In genomic region chr4:41757321-41757720, GRCm38 (mm10) we compare ENCODE assay signal across 27 mouse cellular contexts. TPM values are rescaled to one million over a fixed set of nuclear protein-coding genes. Genes with fewer than 3 reads are reported as not detected.
DNase-seq lines count a peak whose midpoint lies in the region; ATAC-seq and TF ChIP-seq lines count a peak whose summit lies in the region.
"Had no signal": no experiment of that assay in that cellular context is flagged by ENCODE, and none has a peak within 500 bp of the region (broad histone marks: within the 10 kb centered on the region; RNA-seq: fewer than 3 reads in every experiment).

No protein-coding gene starts in this region.

- WGBS in forebrain, embryonic 11.5 days, result 94% methylated on average over 13 of the region's 13 CpGs
- 92% methylated on average over 13 of the region's 13 CpGs for WGBS in forebrain, postnatal 0 days
- 68% methylated on average over 13 of the region's 13 CpGs for WGBS in kidney, adult 2 months
- WGBS in kidney, embryonic 16.5 days, result 90% methylated on average over 13 of the region's 13 CpGs

- no peak for TF ChIP-seq CTCF in forebrain, postnatal 0 days (IDR thresholded peaks at IDR 0.05; ENCODE audit: low read depth)
- TF ChIP-seq CTCF in kidney, adult 2 months (conservative IDR thresholded peaks at IDR 0.05; ENCODE audit: insufficient read depth, insufficient read length, low read depth, low read length), result no peak

- no peak overlapping the region for H3K4me2 ChIP-seq in forebrain, embryonic 11.5 days (ENCODE audit: low read depth, low read length, severe bottlenecking)
- no peak overlapping the region for H3K4me2 ChIP-seq in forebrain, postnatal 0 days (ENCODE audit: low read depth)
- H3K4me2 ChIP-seq in kidney, embryonic 16.5 days (replicated peaks; ENCODE audit: low read depth, low read length), result no peak overlapping the region

- TF ChIP-seq POLR2A in kidney, adult 2 months (IDR thresholded peaks at IDR 0.05; ENCODE audit: low read depth, low read length), result no peak

- no peak for ATAC-seq in forebrain, embryonic 11.5 days (replicated peaks; ENCODE audit: low FRiP score)
- ATAC-seq in forebrain, postnatal 0 days, result no peak
- ATAC-seq in kidney, embryonic 16.5 days (ENCODE audit: low FRiP score, low TSS enrichment), result no peak
- ATAC-seq: forebrain, embryonic 16.5 days; hindbrain, embryonic 16.5 days had no signal

- peaks cover 11% of the 10 kb centered on the region for H3K4me1 ChIP-seq in forebrain, embryonic 11.5 days (replicated peaks; ENCODE audit: control insufficient read depth, insufficient read depth, low read length)
- 0 out of 2 replicates have a peak, but pooled peaks cover 8% of the 10 kb centered on the region for H3K4me1 ChIP-seq in forebrain, postnatal 0 days (ENCODE audit: insufficient read depth)
- H3K4me1 ChIP-seq in kidney, adult 2 months (ENCODE audit: control insufficient read depth, insufficient read depth, low read length), result peaks cover 28% of the 10 kb centered on the region; the same call in 1 of the 2 replicates
- H3K4me1 ChIP-seq in kidney, embryonic 16.5 days (ENCODE audit: insufficient read depth, low read length), result peaks cover 43% of the 10 kb centered on the region

- no peak overlapping the region for H3K9ac ChIP-seq in forebrain, embryonic 11.5 days (ENCODE audit: low read length)
- H3K9ac ChIP-seq in forebrain, postnatal 0 days, result no peak overlapping the region
- no peak overlapping the region for H3K9ac ChIP-seq in kidney, embryonic 16.5 days (replicated peaks; ENCODE audit: low read length)
- H3K9ac ChIP-seq: liver, embryonic 15.5 days had no signal

- H3K4me3 ChIP-seq in forebrain, embryonic 11.5 days (ENCODE audit: low read depth, low read length), result no peak overlapping the region
- no peak overlapping the region for H3K4me3 ChIP-seq in forebrain, postnatal 0 days (ENCODE audit: low read depth, low read length)
- no peak overlapping the region for H3K4me3 ChIP-seq in kidney, adult 2 months (ENCODE audit: insufficient read depth, low read depth, low read length)
- H3K4me3 ChIP-seq in kidney, embryonic 16.5 days (ENCODE audit: low read length), result no peak overlapping the region
- H3K4me3 ChIP-seq: heart, embryonic 15.5 days had no signal

- DNase-seq in forebrain, embryonic 11.5 days (ENCODE audit: low spot score), result peak; percentile 37
- DNase-seq in forebrain, postnatal 0 days, result no peak
- DNase-seq in kidney, adult 2 months, result peak; percentile 63
- peak; percentile 57 to 58 for DNase-seq in kidney, adult 8-10 months
- DNase-seq in kidney, postnatal 36 days, result peak; percentile 60 to 66
- DNase-seq in gastrocnemius, adult 18-20 months (ENCODE audit: low spot score), result no peak
- DNase-seq: cerebellum, adult 11-12 months; heart, postnatal 4 days; layer of hippocampus, postnatal 36 days; midbrain, embryonic 14.5 days; right cerebral cortex, postnatal 14 days; thymus, postnatal 25 days had no signal

- no peaks in the 10 kb centered on the region for H3K9me3 ChIP-seq in forebrain, embryonic 11.5 days (ENCODE audit: control insufficient read depth, low read length)
- no peaks in the 10 kb centered on the region for H3K9me3 ChIP-seq in forebrain, postnatal 0 days (ENCODE audit: low read length)
- H3K9me3 ChIP-seq in kidney, embryonic 16.5 days (ENCODE audit: low read length), result no peaks in the 10 kb centered on the region
- H3K9me3 ChIP-seq: embryonic facial prominence, embryonic 10.5 days; heart, embryonic 15.5 days; liver, embryonic 15.5 days had no signal

- no peaks in the 10 kb centered on the region for H3K27me3 ChIP-seq in forebrain, embryonic 11.5 days (ENCODE audit: control insufficient read depth, insufficient read depth, low read length)
- no peaks in the 10 kb centered on the region for H3K27me3 ChIP-seq in forebrain, postnatal 0 days (ENCODE audit: insufficient read depth, low read length)
- H3K27me3 ChIP-seq in kidney, adult 2 months (replicated peaks; ENCODE audit: control insufficient read depth, insufficient read depth, low read length), result no peaks in the 10 kb centered on the region
- H3K27me3 ChIP-seq in kidney, embryonic 16.5 days (ENCODE audit: insufficient read depth, low read length), result no peaks in the 10 kb centered on the region
- H3K27me3 ChIP-seq: heart, embryonic 15.5 days; liver, embryonic 15.5 days had no signal

- no peak overlapping the region for H3K27ac ChIP-seq in forebrain, embryonic 11.5 days (ENCODE audit: low read depth, low read length)
- no peak overlapping the region for H3K27ac ChIP-seq in forebrain, postnatal 0 days (ENCODE audit: low read depth, low read length)
- H3K27ac ChIP-seq in kidney, adult 2 months (ENCODE audit: insufficient read depth, low read depth, low read length), result peak overlapping the region; percentile 98
- no peak overlapping the region for H3K27ac ChIP-seq in kidney, embryonic 16.5 days (ENCODE audit: low read length)
- H3K27ac ChIP-seq: embryonic facial prominence, embryonic 10.5 days; heart, embryonic 15.5 days; kidney, postnatal 0 days; liver, embryonic 15.5 days had no signal

- no peaks in the 10 kb centered on the region for H3K36me3 ChIP-seq in forebrain, embryonic 11.5 days (ENCODE audit: control insufficient read depth, insufficient read depth, low read length)
- no peaks in the 10 kb centered on the region for H3K36me3 ChIP-seq in forebrain, postnatal 0 days (ENCODE audit: insufficient read depth)
- H3K36me3 ChIP-seq in kidney, adult 2 months (ENCODE audit: control insufficient read depth, insufficient read depth, low read length), result no peaks in the 10 kb centered on the region; the same call in 1 of the 2 replicates
- no peaks in the 10 kb centered on the region for H3K36me3 ChIP-seq in kidney, embryonic 16.5 days (ENCODE audit: insufficient read depth, low read length)

RNA-seq across cellular contexts. Expression of gene Sigmar1, which starts 1.4 kb away (rescaled TPM):
- 75.9 and 84.1 TPM in 2 replicates for polyA plus RNA-seq in forebrain, embryonic 11.5 days (2014; fragmentation: Nextera tagmentation; extraction: Ambion mirVana)
- total RNA-seq in forebrain, postnatal 0 days (2014; rRNA removed), result 28.4 and 29.8 TPM in 2 replicates
- polyA plus RNA-seq in forebrain, postnatal 0 days (2015; fragmentation: Nextera tagmentation; extraction: Ambion mirVana), result 32.0 and 39.7 TPM in 2 replicates
- polyA plus RNA-seq in kidney, adult 2 months (2012; rRNA removed), result 60.6 and 69.7 TPM in 2 replicates
- polyA plus RNA-seq in kidney, embryonic 16.5 days (2015; fragmentation: Nextera tagmentation; extraction: Ambion mirVana), result 98.2 and 100 TPM in 2 replicates
- total RNA-seq in gastrocnemius, adult 18-20 months (2021), result 1 to 10 TPM; 8.4 to 9.4 TPM

RNA-seq across cellular contexts. Expression of gene Galt, which starts 2.3 kb away (rescaled TPM):
- 18.4 and 21.4 TPM in 2 replicates for polyA plus RNA-seq in forebrain, embryonic 11.5 days (2014; fragmentation: Nextera tagmentation; extraction: Ambion mirVana)
- total RNA-seq in forebrain, postnatal 0 days (2014; rRNA removed), result 42.4 and 43.1 TPM in 2 replicates
- polyA plus RNA-seq in forebrain, postnatal 0 days (2015; fragmentation: Nextera tagmentation; extraction: Ambion mirVana), result 43.4 and 47.3 TPM in 2 replicates
- 162 and 175 TPM in 2 replicates for polyA plus RNA-seq in kidney, adult 2 months (2012; rRNA removed)
- polyA plus RNA-seq in kidney, embryonic 16.5 days (2015; fragmentation: Nextera tagmentation; extraction: Ambion mirVana), result 61.9 and 65.5 TPM in 2 replicates
- 10 to 100 TPM; 30.0 to 32.8 TPM for total RNA-seq in gastrocnemius, adult 18-20 months (2021)

RNA-seq across cellular contexts. Expression of gene Ccl27a, which starts 16.7 kb away (rescaled TPM):
- 67.6 and 74.3 TPM in 2 replicates for polyA plus RNA-seq in forebrain, embryonic 11.5 days (2014; fragmentation: Nextera tagmentation; extraction: Ambion mirVana)
- 204 and 225 TPM in 2 replicates for total RNA-seq in forebrain, postnatal 0 days (2014; rRNA removed)
- 289 and 323 TPM in 2 replicates for polyA plus RNA-seq in forebrain, postnatal 0 days (2015; fragmentation: Nextera tagmentation; extraction: Ambion mirVana)
- 49.2 and 54.0 TPM in 2 replicates for polyA plus RNA-seq in kidney, adult 2 months (2012; rRNA removed)
- polyA plus RNA-seq in kidney, embryonic 16.5 days (2015; fragmentation: Nextera tagmentation; extraction: Ambion mirVana), result 36.3 and 38.5 TPM in 2 replicates
- 10 to 100 TPM; 18.1 to 19.1 TPM for total RNA-seq in gastrocnemius, adult 18-20 months (2021)

RNA-seq across cellular contexts. Expression of gene Arid3c, which starts 26.4 kb away (rescaled TPM):
- polyA plus RNA-seq in forebrain, embryonic 11.5 days (2014; fragmentation: Nextera tagmentation; extraction: Ambion mirVana), result 0.59 and 0.80 TPM in 2 replicates
- total RNA-seq in forebrain, postnatal 0 days (2014; rRNA removed), result not detected in 2 replicates
- 0.14 and 0.15 TPM in 2 replicates for polyA plus RNA-seq in forebrain, postnatal 0 days (2015; fragmentation: Nextera tagmentation; extraction: Ambion mirVana)
- polyA plus RNA-seq in kidney, adult 2 months (2012; rRNA removed), result not detected in 2 replicates
- polyA plus RNA-seq in kidney, embryonic 16.5 days (2015; fragmentation: Nextera tagmentation; extraction: Ambion mirVana), result not detected in 2 replicates
- not detected for total RNA-seq in gastrocnemius, adult 18-20 months (2021)
- total RNA-seq: adrenal gland, adult 18-20 months; ES-E14; gastrocnemius, postnatal 4 days; heart, adult 8-10 months; heart, postnatal 4 days; layer of hippocampus, adult 8-10 months; layer of hippocampus, postnatal 36 days; megakaryocyte-erythroid progenitor cell, adult 5-6 weeks had no signal
- polyA plus RNA-seq: forebrain, embryonic 16.5 days; heart, embryonic 15.5 days; liver, embryonic 15.5 days; lung, embryonic 16.5 days; spleen, adult 2 months had no signal

RNA-seq across cellular contexts. Expression of gene Dctn3, which starts 34.4 kb away (rescaled TPM):
- polyA plus RNA-seq in forebrain, embryonic 11.5 days (2014; fragmentation: Nextera tagmentation; extraction: Ambion mirVana), result 135 and 142 TPM in 2 replicates
- 184 and 251 TPM in 2 replicates for total RNA-seq in forebrain, postnatal 0 days (2014; rRNA removed)
- polyA plus RNA-seq in forebrain, postnatal 0 days (2015; fragmentation: Nextera tagmentation; extraction: Ambion mirVana), result 378 and 438 TPM in 2 replicates
- 76.0 and 92.6 TPM in 2 replicates for polyA plus RNA-seq in kidney, adult 2 months (2012; rRNA removed)
- polyA plus RNA-seq in kidney, embryonic 16.5 days (2015; fragmentation: Nextera tagmentation; extraction: Ambion mirVana), result 137 and 149 TPM in 2 replicates
- total RNA-seq in gastrocnemius, adult 18-20 months (2021), result 10 to 100 TPM; 42.5 to 45.3 TPM

Comparison
In these comparisons a context has a peak if more than half of its experiments do, and no peak if none do; other contexts are left out.
1. DNase-seq: peak in forebrain, embryonic 11.5 days (single experiment), kidney, adult 2 months (single experiment), kidney, adult 8-10 months (2 of 2) and kidney, postnatal 36 days (2 of 2); none in forebrain, postnatal 0 days (single experiment) and gastrocnemius, adult 18-20 months (single experiment).